Mouse (Mus musculus) CH12F3 (cell line): ENCODE measurements around the gene Utp18.
"Not testable (repeated sequence)": the region's sequence is repeated elsewhere in the genome, so short reads cannot be mapped to it uniquely, and the experiment has no call there.

Experiments
- in situ Hi-C: fragments of 300-500 bp; cut with MboI; formaldehyde crosslinking; loops from 2 replicates; pipeline ENCODE4 v1.14.3; 2020; ENCODE audit warnings: low sequenced_read_pairs

Gene Utp18

GRCm38 (mm10) chr11:93885572-93886410 lies at the start of gene Utp18, which contains the start of gene Mbtd1:
Utp18 (minus strand) TSS chr11:93885766.
Mbtd1 (plus strand) TSS chr11:93885852.
- in situ Hi-C loops: no loop called here

DNA sequence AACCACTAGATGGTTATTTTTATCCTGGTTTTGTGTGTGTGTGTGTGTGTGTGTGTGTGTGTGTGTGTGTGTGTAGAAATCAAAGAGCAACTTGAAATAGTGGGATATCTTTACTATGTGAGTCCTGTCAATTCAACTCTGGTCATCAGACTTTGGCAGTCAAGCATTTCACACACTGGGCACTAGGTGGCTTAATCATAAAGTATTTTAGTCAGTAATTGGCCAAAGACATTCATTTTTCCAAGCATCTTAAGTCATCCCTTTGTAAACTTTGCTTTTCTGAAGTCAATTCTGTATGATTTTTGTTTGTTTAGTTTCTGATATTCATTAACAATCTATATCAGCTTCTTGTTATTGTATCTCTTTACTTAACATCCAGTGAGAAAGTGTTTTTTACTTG lies 43.5 kb upstream of the Utp18 start:
- in situ Hi-C loops: no loop called here

- in situ Hi-C loops: not testable (repeated sequence)
Measured at GRCm38 (mm10) chr11:93915019-93915418, 29.5 kb upstream of the Utp18 start.

DNA sequence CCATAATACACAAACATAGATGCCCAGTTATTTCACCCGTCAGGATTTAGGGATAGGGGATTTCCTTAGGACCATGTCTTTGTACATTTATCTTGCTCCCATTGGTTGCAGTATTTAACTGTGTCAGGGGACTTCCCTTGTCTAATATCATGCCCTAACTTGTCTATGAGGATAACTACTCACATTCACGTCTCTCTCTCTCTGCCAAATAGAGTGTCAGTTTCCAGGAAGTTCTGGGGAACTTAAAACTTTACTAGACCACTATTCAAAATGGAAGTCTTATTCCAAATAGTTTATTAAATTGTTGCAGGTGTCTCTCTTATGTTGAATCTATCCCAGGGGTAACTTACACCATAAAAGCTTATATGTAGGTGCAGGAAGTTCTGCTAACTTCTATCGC lies 26.0 kb upstream of the Utp18 start:
- in situ Hi-C loops: no loop called here

DNA sequence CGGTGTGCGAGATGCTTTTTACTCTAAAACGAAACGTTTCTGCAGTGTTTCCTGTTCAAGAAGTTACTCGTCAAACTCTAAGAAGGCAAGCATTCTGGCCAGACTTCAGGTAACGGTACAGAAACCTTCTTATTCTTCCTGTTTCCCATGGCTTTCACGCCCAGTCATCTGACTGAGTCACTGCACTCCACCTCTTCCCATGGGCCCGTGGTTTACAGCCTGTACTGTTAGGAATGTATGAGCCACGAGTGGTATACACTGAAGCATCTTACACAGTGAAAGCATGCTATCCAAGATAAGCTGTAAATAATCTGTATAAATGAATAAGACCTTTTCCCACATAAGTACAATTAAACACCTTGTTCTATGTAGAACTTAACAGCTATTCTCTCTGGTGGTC lies 23.3 kb upstream of the Utp18 start:
- in situ Hi-C loops: no loop called here

GRCm38 (mm10) chr11:93907839-93908238 lies 22.3 kb upstream of the Utp18 start:
- in situ Hi-C loops: no loop called here

DNA sequence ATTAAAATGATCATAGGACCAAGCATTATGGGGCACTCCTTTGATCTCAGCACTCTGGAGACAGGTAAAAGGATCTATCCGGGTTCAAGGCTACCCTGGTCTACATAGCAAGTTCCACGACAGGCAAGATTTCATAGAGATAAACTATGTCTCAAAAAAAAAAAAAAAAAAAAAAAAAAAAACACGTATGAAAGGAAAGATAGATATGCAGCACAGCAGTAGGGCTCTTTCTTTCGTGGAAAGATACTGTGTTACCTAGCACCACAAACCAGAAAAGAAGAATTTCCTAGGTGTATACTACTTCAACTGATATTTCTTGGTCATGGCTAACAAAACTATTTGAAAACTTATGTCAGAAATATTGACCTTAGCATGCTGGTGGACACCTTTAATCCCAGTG lies 21.3 kb upstream of the Utp18 start:
- in situ Hi-C loops: no loop called here

DNA sequence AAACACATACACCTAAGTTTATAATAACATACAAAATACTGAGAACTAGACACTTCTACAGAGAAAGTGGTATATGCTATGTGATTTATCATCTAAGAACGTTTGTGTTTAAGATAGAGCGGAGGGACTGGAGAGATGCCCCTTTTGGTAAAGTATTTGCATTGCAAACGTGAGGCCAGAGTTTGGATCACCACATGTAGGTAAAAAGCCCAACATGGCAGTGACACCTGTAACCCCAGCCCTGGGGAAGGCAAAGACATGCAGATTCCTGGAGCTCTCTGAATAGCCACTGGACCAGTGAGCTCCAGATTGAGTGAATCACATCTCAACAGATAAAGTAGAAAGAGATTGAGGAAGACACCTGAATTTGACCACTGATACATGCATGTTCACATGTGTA lies 12.2 kb upstream of the Utp18 start:
- in situ Hi-C loops: no loop called here

GRCm38 (mm10) chr11:93887080-93887447 lies 1.5 kb upstream of the Utp18 start:
- in situ Hi-C loops: no loop called here

DNA sequence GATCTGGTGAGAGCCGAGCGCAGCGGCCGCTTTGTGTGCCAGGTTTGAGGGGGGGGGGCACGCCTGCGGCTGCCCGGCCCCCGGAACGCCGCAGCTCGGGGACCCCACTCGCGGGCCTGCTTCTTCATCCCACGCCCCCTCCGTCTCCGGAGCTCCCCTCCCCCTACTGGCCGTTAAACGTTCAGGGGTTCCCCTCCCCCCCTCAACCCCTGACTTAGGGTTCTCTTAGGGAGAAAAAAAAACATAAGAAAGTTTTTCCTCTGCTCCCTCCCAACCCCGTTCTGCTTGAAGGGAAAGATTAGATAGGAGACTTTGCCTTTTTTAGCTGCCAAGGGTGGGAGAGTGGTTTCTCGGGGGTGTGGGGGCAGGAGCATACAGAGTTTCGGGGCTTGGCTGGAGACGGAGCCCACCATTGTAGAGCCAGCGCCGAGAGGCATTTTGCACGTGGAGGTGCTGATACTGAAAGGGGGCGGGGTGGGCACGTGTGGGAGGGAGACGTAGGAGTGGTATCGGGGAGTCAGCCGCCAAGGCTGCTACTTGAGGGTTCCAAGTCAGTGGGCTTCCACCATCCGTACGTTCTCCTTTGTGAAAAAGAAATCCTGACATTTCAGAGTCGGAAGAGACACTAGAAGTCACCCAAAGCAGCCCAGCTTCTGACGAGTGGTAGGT lies 979 bp upstream of the Utp18 start:
- in situ Hi-C loops: no loop called here

GRCm38 (mm10) chr11:93884901-93885571 lies 530 bp downstream of the Utp18 start:
- in situ Hi-C loops: no loop called here

GRCm38 (mm10) chr11:93884068-93884467 lies 1.5 kb downstream of the Utp18 start:
- in situ Hi-C loops: no loop called here

GRCm38 (mm10) chr11:93862638-93863037 lies 22.9 kb downstream of the Utp18 start:
- in situ Hi-C loops: no loop called here

GRCm38 (mm10) chr11:93862045-93862623 lies 23.4 kb downstream of the Utp18 start:
- in situ Hi-C loops: no loop called here

GRCm38 (mm10) chr11:93861193-93861592 lies 24.4 kb downstream of the Utp18 start:
- in situ Hi-C loops: no loop called here

DNA sequence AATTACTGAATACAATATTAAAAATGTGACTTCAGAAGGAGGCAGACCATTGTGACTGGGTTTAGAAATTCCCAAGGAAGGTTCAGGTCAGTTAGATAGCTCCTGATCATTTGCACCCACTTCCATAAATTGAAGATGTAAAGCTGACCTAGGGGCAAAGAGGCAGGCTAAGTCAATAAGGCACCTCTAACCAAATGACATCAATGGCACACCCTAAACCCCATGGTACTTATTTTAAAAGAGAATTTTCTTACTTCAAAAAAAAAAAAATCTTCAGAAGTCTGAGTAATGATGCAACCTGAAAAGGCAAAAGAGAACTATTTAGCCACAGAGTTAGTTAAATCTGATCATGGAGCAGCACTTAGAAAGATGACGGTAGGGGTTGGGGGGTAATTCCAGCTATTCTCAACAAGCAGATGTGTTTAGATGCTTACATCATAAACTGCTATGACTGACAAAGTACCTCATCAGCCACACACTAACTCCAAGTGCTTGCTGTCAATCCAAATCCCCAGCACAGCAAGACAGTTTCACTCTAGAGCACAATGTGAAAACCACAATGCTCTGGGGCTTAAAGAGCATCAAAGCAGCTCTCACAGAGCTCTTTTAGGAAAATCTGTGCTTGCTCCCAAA lies 24.9 kb downstream of the Utp18 start:
- in situ Hi-C loops: no loop called here

DNA sequence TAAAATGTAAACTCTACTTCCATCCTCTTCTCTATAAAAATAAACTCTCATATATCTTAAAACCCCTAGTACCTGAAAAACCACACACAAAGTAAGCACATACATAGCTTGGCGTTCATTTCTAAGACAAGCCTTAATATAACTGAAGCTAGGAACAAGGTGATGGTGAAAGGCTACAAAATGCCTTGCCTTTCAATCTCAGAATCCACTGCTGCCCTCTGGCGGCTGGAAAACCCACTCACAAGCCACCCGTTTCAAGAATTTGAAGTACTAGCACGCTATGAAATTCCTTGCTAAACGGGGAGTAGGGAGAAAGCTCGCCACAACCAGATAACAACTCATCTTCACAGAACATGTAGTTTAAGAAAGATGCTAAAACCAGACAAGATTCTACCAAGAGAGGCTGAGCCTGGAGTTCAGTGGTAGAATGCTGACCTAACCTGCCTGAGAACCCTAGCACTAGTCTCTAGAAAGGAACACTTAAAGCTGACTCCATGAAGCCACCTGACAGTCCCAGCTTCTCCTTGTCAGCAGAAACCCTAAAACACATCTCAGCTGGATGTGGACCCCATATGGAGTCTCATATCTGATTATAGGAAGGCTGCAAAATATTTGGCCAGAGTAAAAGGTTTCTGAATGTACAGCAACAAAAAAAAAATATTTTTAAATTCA lies 29.1 kb downstream of the Utp18 start:
- in situ Hi-C loops: no loop called here

- in situ Hi-C loops: no loop called here
Measured at GRCm38 (mm10) chr11:93852546-93852945, 33.0 kb downstream of the Utp18 start.

DNA sequence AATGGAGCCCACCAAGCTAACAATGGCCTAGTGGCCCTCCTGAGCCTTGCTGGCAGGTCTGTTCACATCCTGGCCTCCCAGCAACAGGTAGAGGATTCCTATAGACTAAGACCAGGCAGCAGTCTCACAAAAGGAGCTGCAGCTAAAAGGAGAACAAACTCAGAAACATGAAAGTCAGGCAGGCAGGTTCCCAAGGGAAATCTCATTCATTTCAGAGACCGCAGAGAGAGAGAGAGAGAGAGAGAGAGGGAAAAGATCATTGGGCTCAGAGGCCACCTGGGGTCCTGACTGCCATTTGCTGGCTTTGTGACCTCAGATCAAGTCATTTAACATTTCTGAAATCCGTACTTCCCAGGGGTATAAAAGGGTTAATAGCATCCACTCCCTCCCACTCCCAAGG lies 38.2 kb downstream of the Utp18 start:
- in situ Hi-C loops: no loop called here

DNA sequence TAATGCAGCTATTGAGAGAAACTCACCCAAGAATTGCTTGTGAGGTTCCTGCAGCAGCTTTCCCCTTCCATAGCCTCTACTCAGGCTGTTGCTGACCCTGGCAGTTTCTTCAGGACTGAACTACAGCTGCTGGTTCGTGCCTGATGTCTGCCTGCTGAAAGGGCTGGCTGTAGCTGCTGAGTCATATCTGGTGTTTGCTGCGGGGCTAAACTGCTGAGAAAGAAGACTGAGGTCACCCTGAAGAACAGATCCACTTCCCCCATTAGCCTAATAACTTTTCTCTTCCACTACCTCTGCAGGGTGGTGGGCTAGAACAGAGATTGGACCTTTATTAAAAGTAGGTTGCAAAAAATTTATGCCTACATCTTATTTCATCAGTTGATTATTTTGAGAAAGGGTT lies 49.8 kb downstream of the Utp18 start:
- in situ Hi-C loops: no loop called here
